9 mouse cellular contexts compared by ENCODE assay signal in the genomic region with DNA sequence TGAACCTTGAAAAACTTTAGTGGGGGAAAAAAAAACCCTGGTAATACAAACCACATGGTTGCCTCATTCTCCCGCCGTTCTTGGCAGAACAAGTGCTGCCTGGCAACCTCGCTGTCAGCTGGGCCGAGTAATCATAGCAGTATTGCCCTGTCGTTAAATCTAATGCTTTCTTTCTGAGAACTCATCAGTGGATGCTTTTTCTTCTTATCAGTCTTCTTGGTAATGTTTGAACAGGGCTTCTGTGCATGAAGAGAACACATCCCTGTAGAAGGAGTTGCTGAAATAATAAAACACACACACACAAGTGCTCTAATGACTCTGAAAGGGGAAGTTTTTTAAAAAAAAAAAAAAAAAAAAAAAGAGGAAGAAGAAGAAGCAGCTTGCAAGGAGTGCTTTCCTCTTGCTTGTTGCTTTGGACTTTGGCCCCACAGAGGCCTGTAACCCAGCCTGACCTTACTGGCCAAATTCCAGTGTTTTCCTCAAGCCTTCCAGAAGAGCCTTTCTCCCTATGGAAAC.
DNase-seq lines count a peak whose midpoint lies in the region; ATAC-seq and TF ChIP-seq lines count a peak whose summit lies in the region.
"Had no signal": no experiment of that assay in that cellular context is flagged by ENCODE, and none has a peak within 500 bp of the region (broad histone marks: within the 10 kb centered on the region; RNA-seq: fewer than 3 reads in every experiment).

No protein-coding gene starts in this region.

- DNase-seq in heart, adult 2 months: peak; percentile 64 to 72
- peak; percentile 78 for DNase-seq in limb, embryonic 14.5 days (ENCODE audit: low spot score)
- DNase-seq in spleen, postnatal 4 days (ENCODE audit: low spot score in 2 of 2): peak; percentile 17 to 63

- H3K9ac ChIP-seq in heart, adult 2 months (ENCODE audit: low read depth, low read length): no peak overlapping the region
- H3K9ac ChIP-seq in heart, embryonic 12.5 days: no peak overlapping the region
- 0 out of 2 replicates have a peak overlapping the region, but pooled peaks have one; percentile 32 for H3K9ac ChIP-seq in embryonic facial prominence, embryonic 13.5 days
- H3K9ac ChIP-seq in intestine, embryonic 15.5 days: no peak overlapping the region
- H3K9ac ChIP-seq in limb, embryonic 14.5 days (ENCODE audit: low read depth, low read length, severe bottlenecking): no peak overlapping the region

- no peak overlapping the region for H3K4me3 ChIP-seq in heart, adult 2 months
- H3K4me3 ChIP-seq in heart, embryonic 12.5 days: no peak overlapping the region
- H3K4me3 ChIP-seq in bone marrow, adult 2 months (replicated peaks; ENCODE audit: control insufficient read depth, low read depth, low read length): peak overlapping the region; percentile 54
- peak overlapping the region; percentile 12; the same call in 1 of the 2 replicates for H3K4me3 ChIP-seq in embryonic facial prominence, embryonic 13.5 days
- H3K4me3 ChIP-seq in intestine, embryonic 15.5 days (replicated peaks): no peak overlapping the region
- no peak overlapping the region for H3K4me3 ChIP-seq in limb, embryonic 14.5 days (replicated peaks; ENCODE audit: low read length)

- H3K27ac ChIP-seq in heart, adult 2 months: peak overlapping the region; percentile 58
- no peak overlapping the region for H3K27ac ChIP-seq in heart, embryonic 12.5 days (ENCODE audit: poor library complexity, severe bottlenecking)
- peak overlapping the region; percentile 53 for H3K27ac ChIP-seq in bone marrow, adult 2 months (ENCODE audit: control insufficient read depth, insufficient read depth, low read depth, low read length, poor library complexity)
- H3K27ac ChIP-seq in embryonic facial prominence, embryonic 13.5 days: 0 out of 2 replicates have a peak overlapping the region, but pooled peaks have one; percentile 73
- no peak overlapping the region for H3K27ac ChIP-seq in intestine, embryonic 15.5 days
- no peak overlapping the region; the same call in none of the 2 replicates for H3K27ac ChIP-seq in limb, embryonic 14.5 days (replicated peaks; ENCODE audit: low read depth, low read length)
- H3K27ac ChIP-seq: kidney, postnatal 0 days had no signal

- TF ChIP-seq EP300 in heart, adult 2 months (IDR thresholded peaks at IDR 0.05; ENCODE audit: insufficient read depth, low read depth, low read length): no peak

- H3K79me2 ChIP-seq in heart, adult 2 months (replicated peaks; ENCODE audit: control insufficient read depth, insufficient read depth, low read length): no peaks in the 10 kb centered on the region

- no peak for TF ChIP-seq CTCF in heart, adult 2 months (IDR thresholded peaks at IDR 0.05)
- TF ChIP-seq CTCF in bone marrow, adult 2 months (IDR thresholded peaks at IDR 0.05; ENCODE audit: control insufficient read depth, insufficient read depth, low read length): no peak

- ATAC-seq in heart, embryonic 12.5 days (ENCODE audit: insufficient number of reproducible peaks, low FRiP score): no peak
- no peak for ATAC-seq in embryonic facial prominence, embryonic 13.5 days (ENCODE audit: insufficient number of reproducible peaks, insufficient read depth, low FRiP score, low TSS enrichment, low read depth)
- peak; percentile 92 for ATAC-seq in intestine, embryonic 15.5 days
- ATAC-seq in limb, embryonic 14.5 days (ENCODE audit: low FRiP score, low read depth): peak; percentile 53; the same call in 1 of the 2 replicates
- ATAC-seq in inflammation-experienced regulatory T-cells, adult 6 months: no peak

- no peak for TF ChIP-seq POLR2A in heart, adult 2 months (IDR thresholded peaks at IDR 0.05; ENCODE audit: insufficient read depth, low read depth, low read length)
- TF ChIP-seq POLR2A in bone marrow, adult 2 months (IDR thresholded peaks at IDR 0.05; ENCODE audit: borderline replicate concordance, control insufficient read depth, low read depth, low read length): no peak
- TF ChIP-seq POLR2A in limb, embryonic 14.5 days (IDR thresholded peaks at IDR 0.05; ENCODE audit: borderline replicate concordance, extremely low read depth, insufficient read depth, insufficient read length): no peak

- no peaks in the 10 kb centered on the region for H3K36me3 ChIP-seq in heart, adult 2 months (ENCODE audit: control insufficient read depth, insufficient read depth, low read length)
- H3K36me3 ChIP-seq in heart, embryonic 12.5 days: no peaks in the 10 kb centered on the region
- no peaks in the 10 kb centered on the region for H3K36me3 ChIP-seq in embryonic facial prominence, embryonic 13.5 days
- H3K36me3 ChIP-seq in intestine, embryonic 15.5 days: no peaks in the 10 kb centered on the region
- H3K36me3 ChIP-seq in limb, embryonic 14.5 days (ENCODE audit: control insufficient read depth, insufficient read depth, low read length): no peaks in the 10 kb centered on the region

- H3K4me2 ChIP-seq in heart, embryonic 12.5 days: no peak overlapping the region
- peak overlapping the region; percentile 47 for H3K4me2 ChIP-seq in embryonic facial prominence, embryonic 13.5 days
- no peak overlapping the region for H3K4me2 ChIP-seq in intestine, embryonic 15.5 days (replicated peaks)
- H3K4me2 ChIP-seq in limb, embryonic 14.5 days (replicated peaks; ENCODE audit: low read depth, low read length, severe bottlenecking): 0 out of 2 replicates have a peak overlapping the region, but pooled peaks have one; percentile 0

- no peaks in the 10 kb centered on the region; the same call in 1 of the 2 replicates for H3K4me1 ChIP-seq in heart, adult 2 months (ENCODE audit: control insufficient read depth, insufficient read depth, low read length)
- peaks cover under 1% of the 10 kb centered on the region; the same call in 1 of the 2 replicates for H3K4me1 ChIP-seq in heart, embryonic 12.5 days (replicated peaks)
- H3K4me1 ChIP-seq in bone marrow, adult 2 months (ENCODE audit: control insufficient read depth, insufficient read depth, low read length): peaks cover 2% of the 10 kb centered on the region; the same call in 1 of the 2 replicates
- 0 out of 2 replicates have a peak, but pooled peaks cover 3% of the 10 kb centered on the region for H3K4me1 ChIP-seq in embryonic facial prominence, embryonic 13.5 days
- H3K4me1 ChIP-seq in intestine, embryonic 15.5 days (replicated peaks): no peaks in the 10 kb centered on the region; the same call in 1 of the 2 replicates
- H3K4me1 ChIP-seq in limb, embryonic 14.5 days (ENCODE audit: control insufficient read depth, insufficient read depth, low read length): peaks cover 5% of the 10 kb centered on the region; the same call in 1 of the 2 replicates

- WGBS in heart, adult 2 months: 41% methylated on average over 5 of the region's 5 CpGs
- 34% methylated on average over 5 of the region's 5 CpGs for WGBS in heart, embryonic 12.5 days
- under 1% methylated on average over 5 of the region's 5 CpGs for whole genome bisulfite sequencing in bone marrow, adult 2 months
- 14% methylated on average over 5 of the region's 5 CpGs for WGBS in embryonic facial prominence, embryonic 13.5 days
- 41% methylated on average over 5 of the region's 5 CpGs for WGBS in intestine, embryonic 15.5 days
- WGBS in limb, embryonic 14.5 days: 18% methylated on average over 5 of the region's 5 CpGs

- intact Hi-C loops in heart, adult 2 months (cut with DNase I): no loop called here

- no peaks in the 10 kb centered on the region for H3K9me3 ChIP-seq in heart, embryonic 12.5 days (replicated peaks)
- no peaks in the 10 kb centered on the region for H3K9me3 ChIP-seq in embryonic facial prominence, embryonic 13.5 days
- no peaks in the 10 kb centered on the region for H3K9me3 ChIP-seq in intestine, embryonic 15.5 days
- H3K9me3 ChIP-seq in limb, embryonic 14.5 days (ENCODE audit: control insufficient read depth, low read length): no peaks in the 10 kb centered on the region

- no peaks in the 10 kb centered on the region for H3K27me3 ChIP-seq in heart, adult 2 months (ENCODE audit: control insufficient read depth, insufficient read depth, low read length)
- H3K27me3 ChIP-seq in heart, embryonic 12.5 days (replicated peaks): no peaks in the 10 kb centered on the region
- H3K27me3 ChIP-seq in embryonic facial prominence, embryonic 13.5 days: no peaks in the 10 kb centered on the region
- no peaks in the 10 kb centered on the region for H3K27me3 ChIP-seq in intestine, embryonic 15.5 days (replicated peaks)
- no peaks in the 10 kb centered on the region for H3K27me3 ChIP-seq in limb, embryonic 14.5 days (ENCODE audit: control insufficient read depth, insufficient read depth, low read length)

Comparison
In these comparisons a context has a peak if more than half of its experiments do, and no peak if none do; other contexts are left out.
1. H3K27ac ChIP-seq: peak in heart, adult 2 months (single experiment), bone marrow, adult 2 months (single experiment) and embryonic facial prominence, embryonic 13.5 days (single experiment); none in heart, embryonic 12.5 days (single experiment), intestine, embryonic 15.5 days (single experiment) and limb, embryonic 14.5 days (single experiment).
2. H3K4me3 ChIP-seq: peak in bone marrow, adult 2 months (single experiment) and embryonic facial prominence, embryonic 13.5 days (single experiment); none in heart, adult 2 months (single experiment), heart, embryonic 12.5 days (single experiment), intestine, embryonic 15.5 days (single experiment) and limb, embryonic 14.5 days (single experiment).
3. ATAC-seq: peak in intestine, embryonic 15.5 days (single experiment) and limb, embryonic 14.5 days (single experiment); none in heart, embryonic 12.5 days (single experiment), embryonic facial prominence, embryonic 13.5 days (single experiment) and inflammation-experienced regulatory T-cells, adult 6 months (single experiment).
4. H3K4me2 ChIP-seq: peak in embryonic facial prominence, embryonic 13.5 days (single experiment) and limb, embryonic 14.5 days (single experiment); none in heart, embryonic 12.5 days (single experiment) and intestine, embryonic 15.5 days (single experiment).
5. Peak in every context shown above with its lines, with median percentiles within 50 percentile points of each other: DNase-seq.